In the genomic region with DNA sequence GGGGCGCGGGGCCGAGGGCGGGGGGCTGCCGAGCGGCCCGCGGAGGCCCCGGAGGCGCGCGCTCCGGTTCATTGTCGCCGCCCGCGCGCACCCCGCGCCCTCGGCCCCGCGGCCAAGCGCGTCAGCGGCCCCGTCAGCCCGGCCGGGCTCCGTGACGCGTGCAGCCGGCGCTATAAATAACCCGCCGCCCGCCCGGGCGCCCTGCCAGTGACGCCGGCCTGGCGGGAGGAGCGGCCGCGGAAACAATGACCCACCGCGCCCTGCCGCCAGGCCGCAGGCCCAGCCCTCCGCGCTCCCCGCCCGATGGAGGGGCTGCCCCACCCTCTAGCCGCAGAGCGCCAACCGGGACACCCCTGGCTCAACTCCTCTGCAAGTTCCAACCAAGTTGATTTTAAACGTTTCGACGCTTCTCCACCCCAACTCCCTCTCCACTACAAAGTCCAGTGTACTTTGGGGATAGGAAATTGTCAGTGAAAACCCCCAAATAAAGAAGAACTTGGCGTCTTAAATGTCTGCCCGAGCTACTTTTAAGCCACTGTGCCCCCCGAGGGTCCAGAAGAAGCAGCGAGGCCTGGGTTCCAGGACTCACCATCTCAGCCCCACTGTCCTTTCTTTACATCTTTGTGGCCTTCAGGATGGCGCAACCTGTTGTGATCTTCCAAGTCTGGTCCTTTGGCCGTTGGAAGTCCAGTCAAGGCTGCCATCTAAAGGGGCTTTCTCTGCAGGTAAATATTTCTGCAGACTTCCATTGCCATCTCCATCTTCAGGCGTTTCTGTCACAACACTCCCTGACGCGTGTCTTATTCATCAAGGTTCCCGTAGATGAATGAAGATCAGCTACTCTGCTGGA, we compare ENCODE assay signal across 9 mouse cellular contexts. TPM values are rescaled to one million over a fixed set of nuclear protein-coding genes. Genes with fewer than 3 reads are reported as not detected.
A peak's percentile ranks its signal among the peaks of the same experiment; 100 is the strongest.
DNase-seq lines count a peak whose midpoint lies in the region; ATAC-seq and TF ChIP-seq lines count a peak whose summit lies in the region.
"Had no signal": no experiment of that assay in that cellular context is flagged by ENCODE, and none has a peak within 500 bp of the region (broad histone marks: within the 10 kb centered on the region; RNA-seq: fewer than 3 reads in every experiment).

Gene Nr4a2, minus strand, starts transcription at position 13 of the 850 bp plus-strand sequence.

- TF ChIP-seq POLR2A in cerebellum, adult 2 months (IDR thresholded peaks at IDR 0.05; ENCODE audit: borderline replicate concordance, insufficient read depth, low read length) = no peak

- H3K4me3 ChIP-seq in cerebellum, adult 2 months (replicated peaks; ENCODE audit: insufficient read depth, low read depth, low read length) = peak within 1 kb of the TSS; percentile 66
- H3K4me3 ChIP-seq in hindbrain, embryonic 11.5 days (ENCODE audit: low read depth, low read length) = peak within 1 kb of the TSS; percentile 66

- WGBS in cerebellum, adult 2 months = 8% methylated on average over 69 of the region's 69 CpGs
- 13% methylated on average over 32 of the region's 69 CpGs for WGBS in hindbrain, embryonic 11.5 days

- no peak for TF ChIP-seq CTCF in cerebellum, adult 2 months (IDR thresholded peaks at IDR 0.05; ENCODE audit: borderline replicate concordance, insufficient read depth, low read depth, low read length)

- no peaks in the 10 kb centered on the region for H3K36me3 ChIP-seq in hindbrain, embryonic 11.5 days (ENCODE audit: control insufficient read depth, insufficient read depth, low read length)

- H3K4me2 ChIP-seq in hindbrain, embryonic 11.5 days (replicated peaks; ENCODE audit: low read depth, low read length) = peak within 1 kb of the TSS; percentile 72

- H3K4me1 ChIP-seq in cerebellum, adult 2 months (ENCODE audit: control insufficient read depth, insufficient read depth, low read length) = peaks cover 4% of the 10 kb centered on the region; the same call in 1 of the 2 replicates
- no peaks in the 10 kb centered on the region for H3K4me1 ChIP-seq in hindbrain, embryonic 11.5 days (replicated peaks; ENCODE audit: control insufficient read depth, insufficient read depth, low read length)

- peak within 1 kb of the TSS; percentile 77 for H3K9ac ChIP-seq in hindbrain, embryonic 11.5 days (ENCODE audit: low read depth, low read length)

- peak; percentile 93 for DNase-seq in Muller cell, postnatal 12 days (ENCODE audit: inconsistent ontology term)
- peak; percentile 91 to 93 for DNase-seq in cerebellum, adult 2 months
- peak; percentile 73 for DNase-seq in forelimb bud, embryonic 11.5 days (ENCODE audit: low read depth, low spot score)
- peak; percentile 87 for DNase-seq in hindbrain, embryonic 11.5 days (ENCODE audit: low spot score)
- peak; percentile 45 to 57 for DNase-seq in layer of hippocampus, postnatal 25 days (ENCODE audit: extremely low spot score in 1 of 2, low spot score in 1 of 2)
- DNase-seq in lung, postnatal 36 days = peak; percentile 88
- peak; percentile 91 for DNase-seq in retina, postnatal 1 day
- DNase-seq in urinary bladder, postnatal 36 days (ENCODE audit: low spot score in 2 of 2) = peak; percentile 81 to 84

- peak; percentile 95 for ATAC-seq in hindbrain, embryonic 11.5 days (ENCODE audit: low FRiP score)

- H3K27me3 ChIP-seq in cerebellum, adult 2 months (ENCODE audit: control insufficient read depth, insufficient read depth, low read length) = no peaks in the 10 kb centered on the region
- no peaks in the 10 kb centered on the region for H3K27me3 ChIP-seq in hindbrain, embryonic 11.5 days (ENCODE audit: control insufficient read depth, insufficient read depth, low read length)

- peak within 1 kb of the TSS; percentile 59 for H3K27ac ChIP-seq in cerebellum, adult 2 months (ENCODE audit: insufficient read depth, low read length)
- H3K27ac ChIP-seq in hindbrain, embryonic 11.5 days (ENCODE audit: low read depth, low read length) = peak within 1 kb of the TSS; percentile 78

- no peaks in the 10 kb centered on the region for H3K9me3 ChIP-seq in hindbrain, embryonic 11.5 days (ENCODE audit: control insufficient read depth, low read length)

RNA-seq across cellular contexts. Expression of gene Nr4a2, which starts in this region (rescaled TPM):
- polyA plus RNA-seq in cerebellum, adult 2 months (2012; rRNA removed) = 4.4 and 4.8 TPM in 2 replicates
- polyA plus RNA-seq in hindbrain, embryonic 11.5 days (2014; fragmentation: Nextera tagmentation; extraction: Ambion mirVana) = 13.9 and 15.6 TPM in 2 replicates
- 10 to 100 TPM; 51.6 to 55.1 TPM for total RNA-seq in layer of hippocampus, postnatal 25 days (2021)
- total RNA-seq: neutrophil, adult 5-6 weeks had no signal

Comparison
In these comparisons a context has a peak if more than half of its experiments do, and no peak if none do; other contexts are left out.
1. Peak in every context shown above with its lines: DNase-seq, ATAC-seq, H3K4me3 ChIP-seq and H3K27ac ChIP-seq.